Mouse (Mus musculus) heart, embryonic 13.5 days (tissue): Measurements from ENCODE around the gene Myo7a. TPM values are rescaled to one million over a fixed set of nuclear protein-coding genes. Genes with fewer than 3 reads are reported as not detected.

ENCODE experiments used
- ATAC-seq: fragments of 200-750 bp; cut with Nextera tagmentation; 2 replicates; pipeline ENCODE4 v1.8.0; 2017; ENCODE audit warnings: moderate TSS enrichment; ENCODE audit not compliant: insufficient number of reproducible peaks, low FRiP score, low TSS enrichment; ENCODE audit errors: extremely low read depth
- H3K27ac ChIP-seq: fragments of 300-500 bp; sonication (generic); replicated peaks from 2 replicates; pipeline ENCODE4 v1.5.1; 2015; ENCODE audit warnings: moderate library complexity, mild to moderate bottlenecking, inconsistent platforms
- H3K27me3 ChIP-seq: fragments of 300-500 bp; sonication (generic); replicated peaks from 2 replicates; pipeline ENCODE4 v1.6.1; 2015; ENCODE audit warnings: mild to moderate bottlenecking, inconsistent platforms
- H3K36me3 ChIP-seq: fragments of 300-500 bp; sonication (generic); 2 replicates; pipeline ENCODE4 v1.6.1; 2015; ENCODE audit warnings: mild to moderate bottlenecking, inconsistent platforms
- H3K4me1 ChIP-seq: fragments of 300-500 bp; sonication (generic); 2 replicates; pipeline ENCODE4 v1.6.1; 2015; ENCODE audit warnings: inconsistent platforms
- H3K4me2 ChIP-seq: fragments of 300-500 bp; sonication (generic); 2 replicates; pipeline ENCODE4 v1.6.1; 2015; ENCODE audit warnings: inconsistent platforms, mild to moderate bottlenecking, moderate library complexity
- H3K4me3 ChIP-seq: fragments of 300-500 bp; sonication (generic); 2 replicates; pipeline ENCODE4 v1.5.1; 2015; ENCODE audit warnings: moderate library complexity, mild to moderate bottlenecking, inconsistent platforms
- H3K9ac ChIP-seq: fragments of 300-500 bp; sonication (generic); 2 replicates; pipeline ENCODE4 v1.6.1; 2015; ENCODE audit warnings: inconsistent platforms, mild to moderate bottlenecking, moderate library complexity
- H3K9me3 ChIP-seq: fragments of 300-500 bp; sonication (generic); 2 replicates; pipeline ENCODE4 v1.6.1; 2016; ENCODE audit warnings: inconsistent platforms
- WGBS: fragments of 180-500 bp; shearing (Covaris S2); methylation state at CpG from one replicate; pipeline ENCODE4 v1.1.7; 2015; ENCODE audit warnings: mixed read lengths; 5-methylcytosine and 5-hydroxymethylcytosine counted together
- polyA plus RNA-seq: library from polyadenylated mRNA; unstranded; fragments of >200 nt; fragmentation: Nextera tagmentation; extraction: Ambion mirVana; gene quantifications from 2 replicates; pipeline ENCODE4 v1.2.1, GENCODE M21; 2015

The Myo7a gene
- polyA plus RNA-seq, 1 experiment from 2014 or later, result 8.6 TPM

GRCm38 (mm10) chr7:98054461-98054860 lies 64.9 kb downstream of the Myo7a start:
- no peaks in the 10 kb centered on the region for H3K9me3 ChIP-seq
- H3K4me3 ChIP-seq, result no peak overlapping the region
- no peaks in the 10 kb centered on the region; the same call in 1 of the 2 replicates for H3K27me3 ChIP-seq
- 0 out of 2 replicates have a peak, but pooled peaks cover 6% of the 10 kb centered on the region for H3K36me3 ChIP-seq
- H3K4me2 ChIP-seq, result no peak overlapping the region
- ATAC-seq, result no peak
- H3K9ac ChIP-seq, result no peak overlapping the region
- 75% methylated on average over 9 of the region's 9 CpGs for WGBS
- no peak overlapping the region for H3K27ac ChIP-seq
- 0 out of 2 replicates have a peak, but pooled peaks cover 4% of the 10 kb centered on the region for H3K4me1 ChIP-seq

GRCm38 (mm10) chr7:98051980-98052379 lies 67.3 kb downstream of the Myo7a start:
- H3K9me3 ChIP-seq, result no peaks in the 10 kb centered on the region
- no peaks in the 10 kb centered on the region; the same call in 1 of the 2 replicates for H3K27me3 ChIP-seq
- no peak overlapping the region for H3K4me3 ChIP-seq
- H3K27ac ChIP-seq, result no peak overlapping the region
- 0 out of 2 replicates have a peak, but pooled peaks cover 4% of the 10 kb centered on the region for H3K4me1 ChIP-seq
- no peak overlapping the region for H3K4me2 ChIP-seq
- 20% methylated on average over 8 of the region's 8 CpGs for WGBS
- no peak overlapping the region for H3K9ac ChIP-seq
- H3K36me3 ChIP-seq, result 0 out of 2 replicates have a peak, but pooled peaks cover 6% of the 10 kb centered on the region
- no peak for ATAC-seq

GRCm38 (mm10) chr7:98048101-98048824 lies 71.1 kb downstream of the Myo7a start:
- Histone ChIP-seq H3K4me2 (no peak overlapping the region), H3K4me3 (no peak overlapping the region), H3K36me3 (0 out of 2 replicates have a peak, but pooled peaks cover 3% of the 10 kb centered on the region), H3K27me3 (no peaks in the 10 kb centered on the region; the same call in 1 of the 2 replicates), H3K9me3 (no peaks in the 10 kb centered on the region), H3K9ac (no peak overlapping the region), H3K4me1 (0 out of 2 replicates have a peak, but pooled peaks cover 4% of the 10 kb centered on the region), H3K27ac (no peak overlapping the region)
- ATAC-seq, result no peak
- WGBS, result 61% methylated on average over 9 of the region's 9 CpGs

GRCm38 (mm10) chr7:98002617-98003016 lies 116.7 kb downstream of the Myo7a start:
- ATAC-seq, result no peak
- H3K4me3 ChIP-seq, result no peak overlapping the region
- no peak overlapping the region for H3K27ac ChIP-seq
- no peaks in the 10 kb centered on the region for H3K4me1 ChIP-seq
- 74% methylated on average over 7 of the region's 7 CpGs for WGBS
- H3K36me3 ChIP-seq, result no peaks in the 10 kb centered on the region
- no peak overlapping the region for H3K9ac ChIP-seq
- H3K4me2 ChIP-seq, result no peak overlapping the region
- no peaks in the 10 kb centered on the region for H3K27me3 ChIP-seq
- H3K9me3 ChIP-seq, result no peaks in the 10 kb centered on the region

Other genes starting within 250 kb of the Myo7a start
- gene Gdpd4, start 199.6 kb downstream of the Myo7a start, polyA plus RNA-seq, result not detected in 2 replicates
- gene Omp, start 26.0 kb upstream of the Myo7a start, polyA plus RNA-seq, result 0.11 and 0.15 TPM in 2 replicates
- 3.8 and 4.0 TPM in 2 replicates for gene Capn5, start 58.8 kb upstream of the Myo7a start, polyA plus RNA-seq
- gene B3gnt6, start 80.0 kb upstream of the Myo7a start, polyA plus RNA-seq, result not detected in 2 replicates
- 18.9 and 24.6 TPM in 2 replicates for gene Acer3, start 201.7 kb upstream of the Myo7a start, polyA plus RNA-seq
- 5.7 and 6.7 TPM in 2 replicates for gene Tsku, start 241.8 kb upstream of the Myo7a start, polyA plus RNA-seq